Mouse (Mus musculus): ENCODE results near the gene Fcrls.

DNA sequence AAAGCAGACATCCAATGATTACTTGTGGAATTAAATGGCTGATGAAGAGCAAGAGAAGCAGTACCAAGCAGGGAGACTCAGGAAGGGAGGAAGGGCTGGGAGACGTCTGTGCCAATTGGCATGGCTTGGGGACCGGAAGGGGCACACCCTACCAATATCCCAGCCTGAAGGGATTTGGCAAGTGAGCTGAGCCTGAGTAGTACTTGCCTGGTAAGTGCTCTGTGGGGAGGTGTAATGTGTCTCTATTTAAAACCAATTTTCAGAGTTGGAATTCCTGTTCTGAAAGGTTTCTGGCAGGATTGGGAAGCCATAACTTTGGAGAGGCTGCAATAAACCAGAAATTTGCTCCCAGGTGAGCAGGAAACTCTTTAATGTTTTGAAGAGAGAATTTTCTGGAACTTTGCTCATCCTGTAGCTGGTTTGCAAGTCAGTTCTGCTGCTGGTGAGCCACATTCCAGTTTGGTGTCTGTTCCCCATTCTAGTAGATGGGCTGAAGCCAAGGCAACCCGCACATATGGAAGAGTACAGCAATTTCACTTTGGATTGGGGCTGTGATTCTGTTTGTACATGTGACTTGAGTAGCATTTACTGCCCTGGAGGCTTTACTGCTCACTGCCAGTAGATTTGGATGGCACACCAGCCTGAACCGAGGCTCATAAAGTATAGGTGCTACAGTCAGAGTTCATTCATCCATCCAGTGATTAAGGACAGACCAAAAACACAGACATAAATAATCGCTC is 57.0 kb downstream of the Fcrls start:
- TF ChIP-seq POLR2A (IDR thresholded peaks at IDR 0.05; ENCODE audit: borderline replicate concordance, insufficient read depth, low read length), result no peak
- TF ChIP-seq CTCF (IDR thresholded peaks at IDR 0.05; ENCODE audit: borderline replicate concordance, insufficient read depth, low read depth, low read length), result no peak
